Mouse (Mus musculus) midbrain, embryonic 13.5 days (tissue): ENCODE measurements around the gene Mmp2. TPM values are rescaled to one million over a fixed set of nuclear protein-coding genes. Genes with fewer than 3 reads are reported as not detected.
A peak's percentile ranks its signal among the peaks of the same experiment; 100 is the strongest.

Experiments used
- ATAC-seq: fragments of 200-750 bp; cut with Nextera tagmentation; 2 replicates; pipeline ENCODE4 v1.8.0; 2017; ENCODE audit warnings: mild to moderate bottlenecking, moderate TSS enrichment, moderate library complexity
- H3K27ac ChIP-seq: fragments of 300-500 bp; sonication (generic); 2 replicates; pipeline ENCODE4 v1.5.1; 2015; ENCODE audit warnings: inconsistent platforms, mild to moderate bottlenecking, moderate library complexity
- H3K27me3 ChIP-seq: fragments of 300-500 bp; sonication (generic); 2 replicates; pipeline ENCODE4 v1.6.1; 2015; ENCODE audit warnings: mild to moderate bottlenecking, inconsistent platforms
- H3K36me3 ChIP-seq: fragments of 300-500 bp; sonication (generic); 2 replicates; pipeline ENCODE4 v1.6.1; 2015; ENCODE audit warnings: mild to moderate bottlenecking, inconsistent platforms
- H3K4me1 ChIP-seq: fragments of 300-500 bp; sonication (generic); replicated peaks from 2 replicates; pipeline ENCODE4 v1.6.1; 2015; ENCODE audit warnings: inconsistent platforms
- H3K4me2 ChIP-seq: fragments of 300-500 bp; sonication (generic); replicated peaks from 2 replicates; pipeline ENCODE4 v1.6.1; 2015; ENCODE audit warnings: moderate library complexity, mild to moderate bottlenecking, inconsistent platforms
- H3K4me3 ChIP-seq: fragments of 300-500 bp; sonication (generic); replicated peaks from 2 replicates; pipeline ENCODE4 v1.5.1; 2015; ENCODE audit warnings: mild to moderate bottlenecking, inconsistent platforms
- H3K9ac ChIP-seq: fragments of 300-500 bp; sonication (generic); replicated peaks from 2 replicates; pipeline ENCODE4 v1.6.1; 2015; ENCODE audit warnings: mild to moderate bottlenecking, inconsistent platforms
- H3K9me3 ChIP-seq: fragments of 300-500 bp; sonication (generic); 2 replicates; pipeline ENCODE4 v1.6.1; 2016; ENCODE audit warnings: mild to moderate bottlenecking, inconsistent platforms
- WGBS: fragments of 180-500 bp; shearing (Covaris S2); methylation state at CpG from one replicate; pipeline ENCODE4 v1.1.7; 2015; 5-methylcytosine and 5-hydroxymethylcytosine counted together
- polyA plus RNA-seq: library from polyadenylated mRNA; unstranded; fragments of >200 nt; fragmentation: Nextera tagmentation; extraction: Ambion mirVana; gene quantifications from 2 replicates; pipeline ENCODE4 v1.2.1, GENCODE M21; 2015

The Mmp2 gene
- polyA plus RNA-seq, 1 experiment from 2014 or later, result 18.1 TPM

- no peaks in the 10 kb centered on the region for H3K27me3 ChIP-seq
- no peaks in the 10 kb centered on the region for H3K9me3 ChIP-seq
- no peak overlapping the region for H3K27ac ChIP-seq
- ATAC-seq, result no peak
- H3K36me3 ChIP-seq, result no peaks in the 10 kb centered on the region
- H3K9ac ChIP-seq, result no peak overlapping the region
- 89% methylated on average over 5 of the region's 5 CpGs for WGBS
- no peak overlapping the region for H3K4me3 ChIP-seq
- H3K4me1 ChIP-seq, result no peaks in the 10 kb centered on the region
- no peak overlapping the region for H3K4me2 ChIP-seq
Measured at GRCm38 (mm10) chr8:92815661-92816060, 11.4 kb upstream of the Mmp2 start.

GRCm38 (mm10) chr8:92817928-92818818 lies 8.9 kb upstream of the Mmp2 start:
- Histone ChIP-seq H3K4me2 (no peak overlapping the region), H3K9me3 (no peaks in the 10 kb centered on the region), H3K4me3 (no peak overlapping the region), H3K9ac (no peak overlapping the region), H3K36me3 (no peaks in the 10 kb centered on the region), H3K4me1 (no peaks in the 10 kb centered on the region), H3K27ac (no peak overlapping the region), H3K27me3 (no peaks in the 10 kb centered on the region)
- peak; percentile 89 for ATAC-seq
- 21% methylated on average over 6 of the region's 6 CpGs for WGBS

- Histone ChIP-seq H3K27me3 (peaks cover 2% of the 10 kb centered on the region; the same call in 1 of the 2 replicates), H3K9ac (no peak overlapping the region), H3K9me3 (no peaks in the 10 kb centered on the region), H3K4me2 (no peak overlapping the region), H3K27ac (no peak overlapping the region), H3K4me3 (no peak overlapping the region), H3K4me1 (no peaks in the 10 kb centered on the region), H3K36me3 (no peaks in the 10 kb centered on the region)
- ATAC-seq, result no peak
Measured at GRCm38 (mm10) chr8:92821151-92821550, 5.9 kb upstream of the Mmp2 start.

GRCm38 (mm10) chr8:92822386-92822785 lies 4.7 kb upstream of the Mmp2 start:
- 83% methylated on average over 5 of the region's 5 CpGs for WGBS

GRCm38 (mm10) chr8:92825991-92826390 lies 1.1 kb upstream of the Mmp2 start:
- ATAC-seq, result no peak
- Histone ChIP-seq H3K36me3 (no peaks in the 10 kb centered on the region), H3K27ac (no peak overlapping the region), H3K9ac (no peak overlapping the region), H3K4me1 (peaks cover 16% of the 10 kb centered on the region), H3K27me3 (peaks cover 15% of the 10 kb centered on the region; the same call in 1 of the 2 replicates), H3K9me3 (no peaks in the 10 kb centered on the region), H3K4me2 (no peak overlapping the region), H3K4me3 (no peak overlapping the region)
- 79% methylated on average over 4 of the region's 4 CpGs for WGBS

More at GRCm38 (mm10) chr8:92822386-92822785, 4.7 kb upstream of the Mmp2 start:
- no peak overlapping the region for H3K9ac ChIP-seq
- no peaks in the 10 kb centered on the region for H3K36me3 ChIP-seq
- peaks cover 5% of the 10 kb centered on the region for H3K4me1 ChIP-seq
- ATAC-seq, result no peak
- no peak overlapping the region for H3K4me2 ChIP-seq
- no peak overlapping the region for H3K27ac ChIP-seq
- peaks cover 7% of the 10 kb centered on the region; the same call in 1 of the 2 replicates for H3K27me3 ChIP-seq
- H3K4me3 ChIP-seq, result no peak overlapping the region
- H3K9me3 ChIP-seq, result no peaks in the 10 kb centered on the region

GRCm38 (mm10) chr8:92828251-92828743 lies 1.2 kb downstream of the Mmp2 start:
- Histone ChIP-seq H3K4me3 (no peak overlapping the region), H3K9ac (no peak overlapping the region), H3K27me3 (peaks cover 15% of the 10 kb centered on the region; the same call in 1 of the 2 replicates), H3K9me3 (no peaks in the 10 kb centered on the region), H3K4me1 (peaks cover 16% of the 10 kb centered on the region), H3K4me2 (peak overlapping the region; percentile 76), H3K27ac (no peak overlapping the region), H3K36me3 (no peaks in the 10 kb centered on the region)
- 43% methylated on average over 14 of the region's 15 CpGs for WGBS
- ATAC-seq, result peak; percentile 69

GRCm38 (mm10) chr8:92834065-92834731 lies 7.1 kb downstream of the Mmp2 start:
- no peak for ATAC-seq
- 85% methylated on average over 5 of the region's 5 CpGs for WGBS
- Histone ChIP-seq H3K4me2 (no peak overlapping the region), H3K27ac (no peak overlapping the region), H3K4me1 (no peaks in the 10 kb centered on the region), H3K9me3 (no peaks in the 10 kb centered on the region), H3K36me3 (no peaks in the 10 kb centered on the region), H3K9ac (no peak overlapping the region), H3K27me3 (no peaks in the 10 kb centered on the region), H3K4me3 (no peak overlapping the region)

GRCm38 (mm10) chr8:92834786-92835500 lies 7.9 kb downstream of the Mmp2 start:
- Histone ChIP-seq H3K4me2 (no peak overlapping the region), H3K4me1 (no peaks in the 10 kb centered on the region), H3K9me3 (no peaks in the 10 kb centered on the region), H3K36me3 (no peaks in the 10 kb centered on the region), H3K27me3 (no peaks in the 10 kb centered on the region), H3K4me3 (no peak overlapping the region), H3K27ac (no peak overlapping the region), H3K9ac (no peak overlapping the region)
- WGBS, result 87% methylated on average over 11 of the region's 11 CpGs
- ATAC-seq, result no peak

- no peak for ATAC-seq
- no peak overlapping the region for H3K4me2 ChIP-seq
- H3K4me3 ChIP-seq, result no peak overlapping the region
- no peaks in the 10 kb centered on the region for H3K27me3 ChIP-seq
- no peaks in the 10 kb centered on the region for H3K9me3 ChIP-seq
- 96% methylated on average over 11 of the region's 11 CpGs for WGBS
- no peaks in the 10 kb centered on the region for H3K36me3 ChIP-seq
- H3K27ac ChIP-seq, result no peak overlapping the region
- H3K4me1 ChIP-seq, result no peaks in the 10 kb centered on the region
- no peak overlapping the region for H3K9ac ChIP-seq
Measured at GRCm38 (mm10) chr8:92835901-92836300, 8.8 kb downstream of the Mmp2 start.

- WGBS, result 86% methylated on average over 3 of the region's 3 CpGs
- no peak for ATAC-seq
- no peaks in the 10 kb centered on the region for H3K36me3 ChIP-seq
- no peak overlapping the region for H3K4me2 ChIP-seq
- H3K9me3 ChIP-seq, result no peaks in the 10 kb centered on the region
- no peak overlapping the region for H3K4me3 ChIP-seq
- no peak overlapping the region for H3K9ac ChIP-seq
- H3K4me1 ChIP-seq, result no peaks in the 10 kb centered on the region
- no peaks in the 10 kb centered on the region for H3K27me3 ChIP-seq
- H3K27ac ChIP-seq, result no peak overlapping the region
Measured at GRCm38 (mm10) chr8:92838616-92839015, 11.5 kb downstream of the Mmp2 start.

GRCm38 (mm10) chr8:92839161-92839560 lies 12.1 kb downstream of the Mmp2 start:
- Histone ChIP-seq H3K27ac (no peak overlapping the region), H3K27me3 (no peaks in the 10 kb centered on the region), H3K9me3 (no peaks in the 10 kb centered on the region), H3K36me3 (no peaks in the 10 kb centered on the region), H3K4me1 (no peaks in the 10 kb centered on the region), H3K9ac (no peak overlapping the region), H3K4me2 (no peak overlapping the region), H3K4me3 (no peak overlapping the region)
- 95% methylated on average over 8 of the region's 8 CpGs for WGBS
- no peak for ATAC-seq

GRCm38 (mm10) chr8:92839876-92840275 lies 12.8 kb downstream of the Mmp2 start:
- Histone ChIP-seq H3K36me3 (no peaks in the 10 kb centered on the region), H3K4me2 (no peak overlapping the region), H3K27me3 (no peaks in the 10 kb centered on the region), H3K9ac (no peak overlapping the region), H3K27ac (no peak overlapping the region), H3K4me3 (no peak overlapping the region), H3K4me1 (no peaks in the 10 kb centered on the region), H3K9me3 (no peaks in the 10 kb centered on the region)
- 95% methylated on average over 7 of the region's 7 CpGs for WGBS
- ATAC-seq, result no peak
